Mouse (Mus musculus): ENCODE data around the gene Padi6. TPM values are rescaled to one million over a fixed set of nuclear protein-coding genes. Genes with fewer than 3 reads are reported as not detected.
A peak's percentile ranks its signal among the peaks of the same experiment; 100 is the strongest.

Padi6 gene
- polyA plus RNA-seq, 1 experiment from 2014 or later: not detected

DNA sequence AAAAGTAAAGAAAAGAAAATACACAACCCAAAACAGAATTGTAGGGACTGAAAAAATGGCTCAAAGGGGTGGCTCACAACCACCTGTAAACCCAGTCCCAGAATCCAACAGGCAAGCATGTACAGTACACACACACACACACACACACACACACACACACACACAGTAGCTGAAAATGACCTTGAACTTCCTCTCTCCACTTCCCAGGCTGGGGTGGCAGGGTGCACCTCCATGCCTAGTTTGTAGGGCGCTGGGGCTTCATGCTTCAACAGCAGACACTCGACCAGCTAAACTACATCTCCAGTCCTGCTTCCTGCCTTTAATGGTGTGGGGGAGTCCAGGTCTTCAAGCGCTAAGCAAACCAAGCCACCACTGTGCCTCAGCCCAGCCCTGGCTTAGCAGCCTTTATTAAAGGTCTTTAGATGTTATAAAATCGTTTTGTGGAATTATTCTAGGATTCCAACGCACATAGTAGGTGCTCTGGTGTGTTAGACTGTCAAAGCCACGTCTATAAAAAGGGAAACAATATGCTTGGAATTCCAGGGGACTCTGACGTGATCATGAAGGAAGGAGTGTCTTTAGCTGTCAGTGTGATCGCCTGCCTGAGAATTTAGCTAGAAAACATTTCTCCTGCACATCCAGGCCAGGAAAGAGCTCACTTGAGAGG is 61.6 kb downstream of the Padi6 start:
- Histone ChIP-seq H3K27me3 (ENCODE audit: insufficient read depth, low read length) (no peaks in the 10 kb centered on the region), H3K27ac (ENCODE audit: low read length) (peak overlapping the region; percentile 50; the same call in 1 of the 2 replicates), H3K36me3 (ENCODE audit: insufficient read depth, low read length) (no peaks in the 10 kb centered on the region), H3K4me3 (ENCODE audit: low read length) (no peak overlapping the region), H3K9me3 (ENCODE audit: low read length) (no peaks in the 10 kb centered on the region), H3K4me1 (ENCODE audit: insufficient read depth, low read length) (peaks cover 16% of the 10 kb centered on the region), H3K4me2 (replicated peaks; ENCODE audit: low read depth, low read length) (no peak overlapping the region), H3K9ac (replicated peaks; ENCODE audit: low read length) (no peak overlapping the region)
- WGBS: 18% methylated on average over 8 of the region's 8 CpGs
- ATAC-seq (ENCODE audit: low FRiP score, low TSS enrichment): no peak

DNA sequence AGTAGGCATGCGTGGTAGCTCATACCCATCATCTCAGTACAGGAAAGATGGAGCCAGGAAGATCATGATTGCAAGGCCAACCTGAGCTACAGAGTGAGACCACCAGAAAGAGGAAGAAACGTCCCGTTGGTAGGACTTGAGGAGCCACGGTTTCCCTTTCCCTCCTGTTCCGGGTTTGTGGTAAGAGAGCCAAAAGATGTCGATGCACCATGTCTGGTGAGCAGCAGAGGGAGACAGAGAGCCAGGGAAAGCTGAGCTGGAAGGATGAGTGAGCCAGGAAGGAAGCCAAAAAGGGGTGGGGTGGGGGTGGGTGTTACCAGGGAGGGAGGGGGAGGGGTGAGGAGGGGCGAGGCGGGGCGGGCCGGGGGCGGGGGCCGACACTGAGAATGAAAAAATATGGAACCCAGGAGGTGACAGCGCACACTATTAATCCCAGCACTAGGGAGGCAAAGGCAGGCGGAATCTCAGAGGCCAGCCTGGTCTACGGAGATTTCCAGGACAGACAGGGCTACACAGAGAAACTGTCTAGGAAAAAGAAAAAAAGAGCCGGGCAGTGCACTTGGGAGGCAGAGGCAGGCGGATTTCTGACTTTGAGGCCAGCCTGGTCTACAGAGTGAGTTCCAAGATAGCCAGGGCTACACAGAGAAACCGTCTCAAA is 62.6 kb downstream of the Padi6 start:
- Histone ChIP-seq H3K27ac (ENCODE audit: low read length) (no peak overlapping the region), H3K4me2 (replicated peaks; ENCODE audit: low read depth, low read length) (peak overlapping the region; percentile 39), H3K4me3 (ENCODE audit: low read length) (no peak overlapping the region), H3K27me3 (ENCODE audit: insufficient read depth, low read length) (no peaks in the 10 kb centered on the region), H3K9ac (replicated peaks; ENCODE audit: low read length) (0 out of 2 replicates have a peak overlapping the region, but pooled peaks have one; percentile 36), H3K9me3 (ENCODE audit: low read length) (no peaks in the 10 kb centered on the region), H3K36me3 (ENCODE audit: insufficient read depth, low read length) (no peaks in the 10 kb centered on the region), H3K4me1 (ENCODE audit: insufficient read depth, low read length) (peaks cover 13% of the 10 kb centered on the region)
- WGBS: 22% methylated on average over 18 of the region's 18 CpGs
- ATAC-seq (ENCODE audit: low FRiP score, low TSS enrichment): 0 out of 2 replicates have a peak, but pooled peaks have one; percentile 32

DNA sequence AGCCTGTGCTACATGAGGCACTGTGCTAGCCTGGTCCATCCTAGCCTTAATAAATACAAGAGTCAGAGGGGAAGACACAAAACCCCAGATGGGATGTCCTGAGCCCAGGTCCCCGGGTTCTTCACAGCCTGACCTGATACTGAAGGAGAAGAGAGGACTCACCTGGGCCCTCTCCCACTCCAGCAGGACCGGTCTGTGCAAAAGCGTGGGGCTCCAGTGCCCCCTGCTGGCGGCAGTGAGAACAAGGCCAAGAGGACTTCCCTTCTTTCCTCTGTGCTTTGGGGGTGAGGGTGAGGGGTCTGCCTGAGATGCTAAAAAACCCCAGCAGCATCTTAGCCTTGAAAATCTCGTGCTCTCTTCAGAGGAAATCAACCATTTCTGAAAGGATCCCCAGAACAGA is 63.4 kb downstream of the Padi6 start:
- Histone ChIP-seq H3K9me3 (ENCODE audit: low read length) (no peaks in the 10 kb centered on the region), H3K4me3 (ENCODE audit: low read length) (no peak overlapping the region), H3K36me3 (ENCODE audit: insufficient read depth, low read length) (no peaks in the 10 kb centered on the region), H3K4me2 (replicated peaks; ENCODE audit: low read depth, low read length) (no peak overlapping the region), H3K4me1 (ENCODE audit: insufficient read depth, low read length) (peaks cover 5% of the 10 kb centered on the region), H3K27me3 (ENCODE audit: insufficient read depth, low read length) (no peaks in the 10 kb centered on the region), H3K9ac (replicated peaks; ENCODE audit: low read length) (no peak overlapping the region), H3K27ac (ENCODE audit: low read length) (no peak overlapping the region)
- peak; percentile 33; the same call in 1 of the 2 replicates for ATAC-seq (ENCODE audit: low FRiP score, low TSS enrichment)
- 18% methylated on average over 5 of the region's 5 CpGs for WGBS

Small RNA genes within 50 kb of the gene (microRNA-seq; reads per million reads assigned to microRNA genes)
- gene Gm23045 (not detected), gene Gm25951 (not detected)

Other genes with a start within 250 kb of the Padi6 start
- 25.4 and 27.7 TPM in 2 replicates for gene Arhgef10l, start 76.6 kb downstream of the Padi6 start, polyA plus RNA-seq (2015; fragmentation: Nextera tagmentation; extraction: Ambion mirVana)
- gene Rcc2, start 42.1 kb downstream of the Padi6 start, polyA plus RNA-seq (2015; fragmentation: Nextera tagmentation; extraction: Ambion mirVana): 19.5 and 21.0 TPM in 2 replicates
- 1.0 and 1.1 TPM in 2 replicates for gene Padi4, start 31.6 kb upstream of the Padi6 start, polyA plus RNA-seq (2015; fragmentation: Nextera tagmentation; extraction: Ambion mirVana)
- gene Padi3, start 68.0 kb upstream of the Padi6 start, polyA plus RNA-seq (2015; fragmentation: Nextera tagmentation; extraction: Ambion mirVana): 0.10 and 0.17 TPM in 2 replicates
- 0.26 and 0.33 TPM in 2 replicates for gene Padi1, start 103.1 kb upstream of the Padi6 start, polyA plus RNA-seq (2015; fragmentation: Nextera tagmentation; extraction: Ambion mirVana)
- 18.1 and 24.3 TPM in 2 replicates for gene Padi2, start 163.7 kb upstream of the Padi6 start, polyA plus RNA-seq (2015; fragmentation: Nextera tagmentation; extraction: Ambion mirVana)
- 520 and 550 TPM in 2 replicates for gene Sdhb, start 218.6 kb upstream of the Padi6 start, polyA plus RNA-seq (2015; fragmentation: Nextera tagmentation; extraction: Ambion mirVana)
- 48.9 and 50.7 TPM in 2 replicates for gene Atp13a2, start 244.2 kb upstream of the Padi6 start, polyA plus RNA-seq (2015; fragmentation: Nextera tagmentation; extraction: Ambion mirVana)